Mouse (Mus musculus): ENCODE results near the gene Srsf4. TPM values are rescaled to one million over a fixed set of nuclear protein-coding genes. Genes with fewer than 3 reads are reported as not detected.
A peak's percentile ranks its signal among the peaks of the same experiment; 100 is the strongest.

Gene Srsf4
- polyA plus RNA-seq, 1 experiment from 2014 or later = 117 TPM

DNA sequence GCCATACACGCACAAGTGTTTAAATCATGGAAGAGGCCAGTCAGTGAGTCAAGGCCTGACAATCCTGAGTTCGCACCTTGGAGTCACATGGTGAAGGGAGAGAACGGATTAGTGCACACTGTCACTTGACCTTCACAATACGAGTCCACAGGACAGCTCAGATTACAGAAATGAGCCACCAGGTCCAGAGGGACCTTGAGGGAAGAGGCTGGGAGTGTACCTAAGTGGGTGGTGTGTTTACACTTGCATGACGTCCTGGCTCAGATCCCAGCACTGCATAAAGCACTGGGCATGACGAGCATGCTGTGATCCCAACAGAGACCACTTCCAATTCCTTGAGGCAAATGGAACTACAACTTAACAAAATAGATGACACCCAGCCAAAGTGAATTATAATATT is 33.0 kb downstream of the Srsf4 start:
- Histone ChIP-seq H3K9me3 (no peaks in the 10 kb centered on the region), H3K27me3 (no peaks in the 10 kb centered on the region), H3K36me3 (peaks cover 21% of the 10 kb centered on the region), H3K4me3 (no peak overlapping the region), H3K4me1 (peaks cover 21% of the 10 kb centered on the region), H3K9ac (no peak overlapping the region), H3K27ac (no peak overlapping the region), H3K4me2 (no peak overlapping the region)
- no peak for ATAC-seq (ENCODE audit: borderline replicate concordance, extremely low read depth, low FRiP score, low TSS enrichment)
- WGBS = 34% methylated on average over 6 of the region's 6 CpGs

DNA sequence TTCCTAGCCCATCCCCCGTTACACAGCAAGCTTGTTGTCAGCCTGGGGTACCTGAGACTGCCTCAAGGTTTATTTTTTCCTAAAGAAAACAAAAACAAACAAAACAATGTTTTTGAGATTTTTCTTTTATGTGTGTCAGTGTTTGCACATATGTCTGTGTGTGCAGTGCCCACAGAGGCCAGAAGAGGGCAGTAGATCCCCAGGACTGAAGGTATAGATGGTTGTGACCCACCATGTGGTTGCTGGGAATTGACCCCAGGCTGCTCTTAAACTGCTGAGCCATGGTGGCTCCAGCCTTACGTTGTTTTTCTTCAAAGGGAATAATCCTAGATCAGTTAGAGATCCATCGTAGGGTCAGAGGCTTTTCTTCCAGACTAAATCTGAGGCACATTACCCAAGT is 34.5 kb downstream of the Srsf4 start:
- no peak overlapping the region for H3K4me3 ChIP-seq
- H3K27ac ChIP-seq = no peak overlapping the region
- H3K9me3 ChIP-seq = no peaks in the 10 kb centered on the region
- no peak overlapping the region for H3K9ac ChIP-seq
- H3K27me3 ChIP-seq = peaks cover 13% of the 10 kb centered on the region
- H3K36me3 ChIP-seq = peaks cover 8% of the 10 kb centered on the region
- 92% methylated on average over 3 of the region's 3 CpGs for WGBS
- peaks cover 21% of the 10 kb centered on the region for H3K4me1 ChIP-seq
- no peak overlapping the region for H3K4me2 ChIP-seq
- no peak for ATAC-seq (ENCODE audit: borderline replicate concordance, extremely low read depth, low FRiP score, low TSS enrichment)

DNA sequence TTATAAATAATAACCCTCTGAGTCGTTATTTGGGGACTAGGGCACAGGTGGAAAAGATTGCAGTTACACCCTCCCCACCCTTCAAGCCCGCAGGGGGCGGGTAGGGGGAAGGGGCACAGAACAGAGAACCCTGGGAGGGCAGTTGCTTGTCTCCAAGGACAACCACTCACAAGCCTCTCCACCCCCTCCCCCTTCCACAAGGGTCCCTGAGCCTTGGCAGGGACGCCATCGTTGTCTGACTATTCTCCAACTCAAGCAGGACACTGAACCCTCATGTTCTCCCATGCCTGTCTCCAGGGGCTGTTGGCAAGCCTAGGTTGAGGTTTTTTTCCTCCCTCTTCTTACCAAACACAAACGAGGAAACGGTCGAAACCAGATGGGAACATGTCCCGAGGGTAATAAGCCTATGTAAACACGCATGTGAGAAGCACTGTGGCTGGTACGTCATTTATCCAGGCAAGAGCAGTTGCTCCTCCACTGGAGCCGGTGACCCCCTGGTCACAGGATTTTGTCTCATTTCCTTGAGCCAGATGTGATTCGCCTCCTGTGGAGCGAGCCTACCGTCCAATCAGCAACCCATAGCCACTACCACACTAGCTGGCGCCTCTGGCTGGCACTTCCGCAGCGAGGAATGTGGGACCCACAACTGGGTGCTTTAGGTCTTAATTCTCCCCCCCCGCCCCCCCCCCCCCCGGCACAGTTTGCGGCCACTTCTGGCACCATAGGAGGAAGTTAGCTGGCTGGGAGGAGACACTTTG is 37.0 kb downstream of the Srsf4 start:
- Histone ChIP-seq H3K9ac (no peak overlapping the region), H3K4me1 (peaks cover 41% of the 10 kb centered on the region), H3K27ac (no peak overlapping the region), H3K27me3 (peaks cover 35% of the 10 kb centered on the region), H3K36me3 (no peaks in the 10 kb centered on the region), H3K4me3 (peak overlapping the region; percentile 7; the same call in 1 of the 2 replicates), H3K4me2 (peak overlapping the region; percentile 41), H3K9me3 (no peaks in the 10 kb centered on the region)
- ATAC-seq (ENCODE audit: borderline replicate concordance, extremely low read depth, low FRiP score, low TSS enrichment) = peak; percentile 33; the same call in 1 of the 2 replicates
- 7% methylated on average over 18 of the region's 21 CpGs for WGBS

DNA sequence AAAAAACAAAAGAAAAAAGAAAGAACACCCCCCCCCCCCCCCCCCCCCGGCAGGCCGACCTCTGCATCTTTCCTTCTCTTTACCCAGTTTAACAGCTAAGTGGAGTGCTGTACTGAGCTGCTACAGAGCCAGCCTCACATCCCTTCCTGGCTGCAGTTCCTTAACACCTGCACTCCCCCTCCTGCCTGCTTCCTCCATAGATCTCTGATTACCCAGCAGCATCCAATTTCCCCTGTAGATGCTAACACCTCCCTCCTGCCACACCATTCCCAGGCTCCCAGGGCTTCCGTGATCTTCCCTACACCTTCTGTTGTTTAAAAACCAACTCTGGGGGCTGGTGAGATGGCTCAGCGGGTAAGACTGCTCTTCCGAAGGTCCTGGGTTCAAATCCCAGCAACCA is 38.1 kb downstream of the Srsf4 start:
- Histone ChIP-seq H3K9me3 (no peaks in the 10 kb centered on the region), H3K27ac (no peak overlapping the region), H3K36me3 (no peaks in the 10 kb centered on the region), H3K4me1 (peaks cover 37% of the 10 kb centered on the region), H3K4me3 (no peak overlapping the region), H3K27me3 (peaks cover 46% of the 10 kb centered on the region), H3K9ac (no peak overlapping the region), H3K4me2 (no peak overlapping the region)
- no peak for ATAC-seq (ENCODE audit: borderline replicate concordance, extremely low read depth, low FRiP score, low TSS enrichment)
- WGBS = 35% methylated on average over 5 of the region's 5 CpGs

DNA sequence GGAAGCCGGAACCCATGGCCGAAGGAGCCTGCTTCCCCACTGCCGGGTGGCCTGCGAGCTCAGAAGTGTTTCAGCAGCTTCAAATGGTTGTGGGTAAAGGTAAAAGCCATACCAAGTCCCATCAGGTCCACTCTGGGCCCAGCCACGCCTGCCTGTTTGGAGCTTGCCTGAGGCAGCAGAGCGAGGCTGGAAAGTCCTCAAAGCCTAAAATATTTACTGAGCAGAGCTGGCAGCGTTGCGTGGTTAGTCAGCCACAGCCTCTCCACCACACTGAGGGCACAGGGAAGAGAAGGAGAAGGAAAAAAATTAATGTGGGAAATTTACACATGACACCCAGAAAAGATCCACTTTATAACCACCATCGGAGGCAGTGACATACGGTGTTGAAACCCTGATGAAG is 40.1 kb downstream of the Srsf4 start:
- H3K4me3 ChIP-seq = no peak overlapping the region
- peaks cover 64% of the 10 kb centered on the region for H3K27me3 ChIP-seq
- no peaks in the 10 kb centered on the region for H3K36me3 ChIP-seq
- ATAC-seq (ENCODE audit: borderline replicate concordance, extremely low read depth, low FRiP score, low TSS enrichment) = no peak
- WGBS = 53% methylated on average over 10 of the region's 10 CpGs
- no peaks in the 10 kb centered on the region for H3K9me3 ChIP-seq
- H3K9ac ChIP-seq = no peak overlapping the region
- H3K27ac ChIP-seq = no peak overlapping the region
- no peak overlapping the region for H3K4me2 ChIP-seq
- H3K4me1 ChIP-seq = peaks cover 37% of the 10 kb centered on the region

DNA sequence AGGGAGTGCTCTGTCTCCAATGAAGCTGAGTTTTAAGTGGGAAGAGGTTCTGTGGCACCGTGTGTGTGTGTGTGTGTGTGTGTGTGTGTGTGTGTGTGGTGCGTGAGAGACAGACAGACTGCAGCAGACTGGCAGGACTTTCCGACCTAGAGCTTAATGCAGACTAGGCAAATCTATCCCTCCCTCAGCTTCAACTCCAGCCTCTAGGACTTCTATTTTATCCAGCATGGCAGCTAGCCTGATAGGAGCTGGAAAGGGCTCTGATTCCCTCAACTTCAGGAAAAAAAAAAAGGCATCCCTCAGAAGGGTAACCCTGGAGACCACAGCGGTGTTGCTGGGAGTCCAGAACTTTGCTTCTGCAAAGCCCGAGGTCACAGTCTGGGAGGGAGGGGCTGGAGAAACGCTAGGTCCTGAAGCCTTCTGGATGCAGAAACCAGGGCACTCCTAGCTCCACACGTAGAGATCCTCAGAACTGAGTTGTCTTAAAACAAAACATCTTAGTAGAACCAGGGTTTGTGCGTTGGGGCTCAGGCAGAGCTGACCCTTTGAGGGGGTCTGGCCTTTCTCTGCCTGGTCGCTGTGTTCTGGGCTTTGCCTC is 40.7 kb downstream of the Srsf4 start:
- H3K9ac ChIP-seq = no peak overlapping the region
- peaks cover 44% of the 10 kb centered on the region for H3K4me1 ChIP-seq
- no peak overlapping the region for H3K27ac ChIP-seq

DNA sequence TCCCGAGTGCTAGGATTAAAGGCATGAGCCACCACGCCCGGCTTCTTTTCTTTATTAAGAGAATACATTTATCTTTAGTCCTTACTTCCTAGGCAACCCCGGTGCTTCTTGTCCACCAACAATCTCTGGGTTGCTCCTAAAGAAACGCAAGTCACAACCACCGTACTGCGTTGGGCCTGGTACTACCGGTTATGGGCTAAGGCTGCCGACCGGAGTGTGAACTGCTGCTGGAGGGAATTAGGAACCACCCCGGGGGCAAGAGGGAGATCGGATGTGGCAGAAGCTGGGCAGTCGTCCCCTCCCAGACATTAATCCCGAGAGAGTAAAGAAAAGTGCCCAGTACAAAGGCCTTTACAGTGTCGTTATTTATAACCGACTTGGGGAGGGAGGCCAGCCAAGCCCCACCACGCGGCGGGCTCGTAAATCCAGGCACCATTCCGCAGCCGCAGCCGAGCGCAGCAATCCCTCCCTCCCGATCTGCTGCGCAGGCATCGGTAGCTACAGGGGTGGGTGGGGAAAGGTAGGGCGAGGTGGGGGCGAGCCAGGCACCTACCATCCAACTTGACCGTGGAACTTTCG is 41.6 kb downstream of the Srsf4 start:
- Histone ChIP-seq H3K9me3 (no peaks in the 10 kb centered on the region), H3K4me2 (peak overlapping the region; percentile 53), H3K4me3 (peak overlapping the region; percentile 23), H3K9ac (0 out of 2 replicates have a peak overlapping the region, but pooled peaks have one; percentile 8), H3K4me1 (peaks cover 49% of the 10 kb centered on the region), H3K27me3 (peaks cover 79% of the 10 kb centered on the region), H3K36me3 (no peaks in the 10 kb centered on the region), H3K27ac (no peak overlapping the region)
- ATAC-seq (ENCODE audit: borderline replicate concordance, extremely low read depth, low FRiP score, low TSS enrichment) = no peak
- 5% methylated on average over 31 of the region's 31 CpGs for WGBS

More for the DNA sequence above, 40.7 kb downstream of the Srsf4 start:
- H3K4me3 ChIP-seq = no peak overlapping the region
- H3K9me3 ChIP-seq = no peaks in the 10 kb centered on the region
- H3K4me2 ChIP-seq = no peak overlapping the region
- WGBS = 16% methylated on average over 9 of the region's 9 CpGs
- ATAC-seq (ENCODE audit: borderline replicate concordance, extremely low read depth, low FRiP score, low TSS enrichment) = no peak
- H3K27me3 ChIP-seq = peaks cover 70% of the 10 kb centered on the region
- H3K36me3 ChIP-seq = no peaks in the 10 kb centered on the region

DNA sequence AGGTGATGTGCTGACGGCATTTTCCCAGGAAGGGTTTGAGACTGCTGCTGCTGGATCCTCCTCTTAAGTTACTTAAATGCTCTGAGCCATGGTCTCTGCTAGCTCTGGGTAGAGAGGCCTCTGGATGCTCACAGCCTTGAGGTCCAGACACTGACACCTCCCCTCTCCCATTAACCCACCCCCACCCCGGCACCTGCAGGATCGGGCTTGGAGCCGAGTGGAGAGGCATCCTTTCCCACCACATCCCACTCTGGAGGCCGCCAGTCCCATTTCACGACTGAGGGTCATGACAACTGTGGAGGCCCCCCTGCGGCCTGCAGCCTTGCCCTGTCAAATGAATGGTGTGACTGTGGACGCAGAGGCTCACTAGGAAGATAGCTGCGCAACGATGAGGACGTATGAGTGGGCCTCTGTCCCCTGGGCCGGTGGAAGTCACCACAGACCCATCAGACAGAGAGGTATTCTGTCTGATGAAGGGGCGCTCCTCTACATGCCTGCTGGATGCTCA is 42.5 kb downstream of the Srsf4 start:
- H3K4me3 ChIP-seq = no peak overlapping the region
- ATAC-seq (ENCODE audit: borderline replicate concordance, extremely low read depth, low FRiP score, low TSS enrichment) = no peak

DNA sequence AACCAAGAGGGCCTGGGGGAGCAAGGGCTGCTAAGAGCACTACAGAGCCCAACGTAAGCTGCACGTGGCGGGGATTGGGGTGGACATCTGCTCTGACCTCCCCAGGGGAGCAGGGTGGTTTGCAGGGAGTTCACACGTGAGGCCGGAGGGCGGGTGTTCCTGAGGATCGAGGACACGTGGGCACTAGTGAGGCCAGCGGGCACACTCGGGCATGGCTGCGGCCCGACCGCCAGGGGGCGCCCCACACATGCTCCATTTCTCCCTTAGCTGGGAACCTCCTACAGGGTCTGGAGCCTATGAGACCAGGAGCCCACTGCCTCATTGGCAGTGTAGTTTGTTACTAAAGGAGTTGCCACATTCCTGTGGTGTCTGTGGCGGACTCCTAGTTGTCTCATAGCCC is 43.0 kb downstream of the Srsf4 start:
- no peak for ATAC-seq (ENCODE audit: borderline replicate concordance, extremely low read depth, low FRiP score, low TSS enrichment)
- peaks cover 93% of the 10 kb centered on the region for H3K27me3 ChIP-seq
- H3K4me3 ChIP-seq = no peak overlapping the region
- 10% methylated on average over 15 of the region's 15 CpGs for WGBS
- no peaks in the 10 kb centered on the region for H3K9me3 ChIP-seq
- H3K4me2 ChIP-seq = no peak overlapping the region
- no peak overlapping the region for H3K27ac ChIP-seq
- H3K36me3 ChIP-seq = no peaks in the 10 kb centered on the region
- H3K9ac ChIP-seq = no peak overlapping the region
- H3K4me1 ChIP-seq = peaks cover 51% of the 10 kb centered on the region

More for the DNA sequence above, 42.5 kb downstream of the Srsf4 start:
- 25% methylated on average over 13 of the region's 13 CpGs for WGBS
- Histone ChIP-seq H3K4me1 (peaks cover 49% of the 10 kb centered on the region), H3K36me3 (no peaks in the 10 kb centered on the region), H3K27me3 (peaks cover 88% of the 10 kb centered on the region), H3K9me3 (no peaks in the 10 kb centered on the region), H3K27ac (no peak overlapping the region), H3K4me2 (peak overlapping the region; percentile 53; the same call in 1 of the 2 replicates), H3K9ac (no peak overlapping the region)

DNA sequence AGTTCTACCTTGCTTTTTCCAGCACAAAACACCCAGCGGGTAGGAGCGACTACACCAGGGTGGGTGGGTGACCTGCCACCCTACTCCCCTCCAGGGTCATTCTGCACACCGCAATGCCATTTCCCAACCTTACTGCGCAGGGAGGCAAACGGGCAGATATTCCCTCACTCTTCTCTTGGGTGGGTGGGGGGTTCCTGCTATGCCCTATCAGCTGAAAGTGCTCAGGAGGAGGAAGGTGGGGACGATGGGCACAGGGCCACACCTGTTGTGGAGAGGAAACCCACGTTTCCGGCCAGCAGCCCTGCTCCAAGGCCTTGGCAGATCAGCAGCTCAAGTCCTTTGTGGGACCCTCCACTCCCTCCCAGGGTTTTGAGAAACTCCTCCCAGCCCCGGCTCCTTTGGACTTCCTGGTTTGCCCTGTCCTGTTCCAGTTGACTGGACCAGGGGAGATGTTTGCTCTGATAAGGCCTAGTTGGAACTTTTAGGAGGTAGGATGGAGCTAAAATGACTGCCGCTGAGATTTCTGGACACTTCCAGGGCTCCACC is 43.7 kb downstream of the Srsf4 start:
- 64% methylated on average over 10 of the region's 10 CpGs for WGBS
- Histone ChIP-seq H3K9me3 (no peaks in the 10 kb centered on the region), H3K4me1 (peaks cover 58% of the 10 kb centered on the region), H3K27me3 (peaks cover 94% of the 10 kb centered on the region), H3K4me3 (no peak overlapping the region), H3K9ac (no peak overlapping the region), H3K4me2 (no peak overlapping the region), H3K36me3 (no peaks in the 10 kb centered on the region), H3K27ac (no peak overlapping the region)
- no peak for ATAC-seq (ENCODE audit: borderline replicate concordance, extremely low read depth, low FRiP score, low TSS enrichment)

DNA sequence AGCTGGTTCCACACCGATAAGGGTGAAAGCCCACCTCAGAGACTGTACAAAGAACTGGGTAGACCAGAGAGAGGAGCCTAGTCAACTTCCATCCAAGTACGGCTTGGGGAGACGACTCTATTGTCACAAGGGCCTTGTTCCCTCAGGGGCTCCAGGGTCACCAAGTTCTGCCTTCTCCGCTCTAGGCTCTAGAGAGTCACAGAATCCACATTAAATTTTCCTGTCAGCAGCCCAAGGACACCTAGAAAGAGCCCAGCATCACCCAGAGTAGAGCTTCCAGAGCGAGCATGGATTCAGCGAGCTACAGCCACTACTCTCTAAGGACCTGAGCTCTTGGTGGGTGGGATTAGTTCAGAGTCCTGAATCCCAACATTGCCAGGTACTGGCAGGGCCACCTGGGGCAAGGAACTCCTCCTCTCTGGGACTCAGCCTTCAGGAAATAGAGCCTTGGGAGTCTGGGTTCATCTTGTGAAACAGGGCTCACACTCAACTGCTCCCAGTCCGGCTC is 44.7 kb downstream of the Srsf4 start:
- H3K9ac ChIP-seq = no peak overlapping the region
- H3K27me3 ChIP-seq = peaks cover 94% of the 10 kb centered on the region
- no peak overlapping the region for H3K4me2 ChIP-seq
- peaks cover 64% of the 10 kb centered on the region for H3K4me1 ChIP-seq
- H3K36me3 ChIP-seq = no peaks in the 10 kb centered on the region
- no peak for ATAC-seq (ENCODE audit: borderline replicate concordance, extremely low read depth, low FRiP score, low TSS enrichment)
- no peaks in the 10 kb centered on the region for H3K9me3 ChIP-seq
- H3K4me3 ChIP-seq = no peak overlapping the region
- whole genome bisulfite sequencing = 66% methylated on average over 7 of the region's 7 CpGs
- H3K27ac ChIP-seq = no peak overlapping the region
